In genomic region chr13:52583943-52584562, GRCm38 (mm10) we compare ENCODE assay signal across 9 mouse cellular contexts. TPM values are rescaled to one million over a fixed set of nuclear protein-coding genes. Genes with fewer than 3 reads are reported as not detected.
DNase-seq lines count a peak whose midpoint lies in the region; ATAC-seq and TF ChIP-seq lines count a peak whose summit lies in the region.
"Had no signal": no experiment of that assay in that cellular context is flagged by ENCODE, and none has a peak within 500 bp of the region (broad histone marks: within the 10 kb centered on the region; RNA-seq: fewer than 3 reads in every experiment).

No protein-coding gene starts in this region.

- H3K9ac ChIP-seq in heart, embryonic 15.5 days = no peak overlapping the region
- H3K9ac ChIP-seq in hindbrain, embryonic 12.5 days = no peak overlapping the region
- H3K9ac ChIP-seq in midbrain, embryonic 11.5 days (ENCODE audit: low read length) = no peak overlapping the region

- TF ChIP-seq POLR2A in bone marrow, adult 2 months (IDR thresholded peaks at IDR 0.05; ENCODE audit: borderline replicate concordance, control insufficient read depth, low read depth, low read length) = no peak

- no peaks in the 10 kb centered on the region for H3K27me3 ChIP-seq in heart, embryonic 15.5 days
- peaks cover 32% of the 10 kb centered on the region for H3K27me3 ChIP-seq in hindbrain, embryonic 12.5 days
- H3K27me3 ChIP-seq in midbrain, embryonic 11.5 days (ENCODE audit: control insufficient read depth, insufficient read depth, low read length) = peaks cover 18% of the 10 kb centered on the region

- peak overlapping the region; percentile 93 for H3K4me2 ChIP-seq in heart, embryonic 15.5 days
- peak overlapping the region; percentile 71 for H3K4me2 ChIP-seq in hindbrain, embryonic 12.5 days (replicated peaks)
- peak overlapping the region; percentile 96 for H3K4me2 ChIP-seq in midbrain, embryonic 11.5 days

- no peak for TF ChIP-seq CTCF in bone marrow, adult 2 months (IDR thresholded peaks at IDR 0.05; ENCODE audit: control insufficient read depth, insufficient read depth, low read length)

- DNase-seq in heart, adult 8-10 months (ENCODE audit: low spot score) = no peak
- no peak for DNase-seq in midbrain, embryonic 11.5 days (ENCODE audit: low spot score, missing footprints)
- DNase-seq in yolk sac, embryonic 10.5 days (ENCODE audit: low spot score) = no peak
- DNase-seq in frontal cortex, adult 2 months (ENCODE audit: extremely low spot score in 1 of 2, low spot score in 1 of 2) = no peak
- DNase-seq in layer of hippocampus, adult 9-10 months (ENCODE audit: low spot score) = no peak
- DNase-seq: cerebellum, adult 11 months had no signal

- 19% methylated on average over 13 of the region's 13 CpGs for WGBS in heart, embryonic 15.5 days
- 6% methylated on average over 13 of the region's 13 CpGs for WGBS in bone marrow, adult 2 months
- WGBS in hindbrain, embryonic 12.5 days = 21% methylated on average over 13 of the region's 13 CpGs
- WGBS in midbrain, embryonic 11.5 days = 27% methylated on average over 13 of the region's 13 CpGs

- H3K4me1 ChIP-seq in heart, embryonic 15.5 days (replicated peaks) = peaks cover 3% of the 10 kb centered on the region; the same call in 1 of the 2 replicates
- H3K4me1 ChIP-seq in bone marrow, adult 2 months (ENCODE audit: control insufficient read depth, insufficient read depth, low read length) = peaks cover 2% of the 10 kb centered on the region; the same call in 1 of the 2 replicates
- peaks cover 4% of the 10 kb centered on the region; the same call in 1 of the 2 replicates for H3K4me1 ChIP-seq in hindbrain, embryonic 12.5 days
- no peaks in the 10 kb centered on the region for H3K4me1 ChIP-seq in midbrain, embryonic 11.5 days (ENCODE audit: control insufficient read depth, insufficient read depth, low read length)

- H3K4me3 ChIP-seq in heart, embryonic 15.5 days = peak overlapping the region; percentile 70
- H3K4me3 ChIP-seq in bone marrow, adult 2 months (replicated peaks; ENCODE audit: control insufficient read depth, low read depth, low read length) = peak overlapping the region; percentile 81
- no peak overlapping the region for H3K4me3 ChIP-seq in hindbrain, embryonic 12.5 days
- H3K4me3 ChIP-seq in midbrain, embryonic 11.5 days (ENCODE audit: low read depth, low read length) = peak overlapping the region; percentile 60

- H3K27ac ChIP-seq in heart, embryonic 15.5 days = peak overlapping the region; percentile 73; the same call in 1 of the 2 replicates
- H3K27ac ChIP-seq in bone marrow, adult 2 months (ENCODE audit: control insufficient read depth, insufficient read depth, low read depth, low read length, poor library complexity) = peak overlapping the region; percentile 90; the same call in 1 of the 2 replicates
- H3K27ac ChIP-seq in hindbrain, embryonic 12.5 days = no peak overlapping the region
- no peak overlapping the region for H3K27ac ChIP-seq in midbrain, embryonic 11.5 days (ENCODE audit: low read depth, low read length)

- no peak for ATAC-seq in heart, embryonic 15.5 days (replicated peaks; ENCODE audit: insufficient number of reproducible peaks, insufficient read depth, low FRiP score, low read depth)
- no peak for ATAC-seq in hindbrain, embryonic 12.5 days (ENCODE audit: low FRiP score)
- ATAC-seq in midbrain, embryonic 11.5 days (ENCODE audit: low FRiP score) = no peak

- no peaks in the 10 kb centered on the region for H3K36me3 ChIP-seq in heart, embryonic 15.5 days
- H3K36me3 ChIP-seq in hindbrain, embryonic 12.5 days = no peaks in the 10 kb centered on the region
- H3K36me3 ChIP-seq in midbrain, embryonic 11.5 days (ENCODE audit: control insufficient read depth, insufficient read depth, low read length) = no peaks in the 10 kb centered on the region

- H3K9me3 ChIP-seq in heart, embryonic 15.5 days (replicated peaks) = no peaks in the 10 kb centered on the region
- no peaks in the 10 kb centered on the region for H3K9me3 ChIP-seq in hindbrain, embryonic 12.5 days (replicated peaks)
- H3K9me3 ChIP-seq in midbrain, embryonic 11.5 days (ENCODE audit: control insufficient read depth, low read length) = no peaks in the 10 kb centered on the region

RNA-seq across cellular contexts. Expression of gene Syk, which starts 1.1 kb away (rescaled TPM):
- 6.8 and 8.7 TPM in 2 replicates for polyA plus RNA-seq in heart, embryonic 15.5 days (2015; fragmentation: Nextera tagmentation; extraction: Ambion mirVana)
- total RNA-seq in heart, adult 8-10 months (2022) = 10 to 100 TPM; 16.1 to 18.7 (median 17.6) TPM
- 52.8 and 120 TPM in 2 replicates for polyA plus RNA-seq in bone marrow, adult 2 months (2011; ENCODE audit: insufficient read depth, insufficient read length, low replicate concordance, missing spikeins)
- 3.9 and 4.1 TPM in 2 replicates for polyA plus RNA-seq in hindbrain, embryonic 12.5 days (2016; fragmentation: Nextera tagmentation; extraction: Ambion mirVana)
- 2.1 and 2.3 TPM in 2 replicates for polyA plus RNA-seq in midbrain, embryonic 11.5 days (2014; fragmentation: Nextera tagmentation; extraction: Ambion mirVana)
- polyA plus RNA-seq in frontal cortex, adult 2 months (2012; rRNA removed) = 2.6 and 3.3 TPM in 2 replicates

RNA-seq across cellular contexts. Expression of gene Diras2, which starts 53.0 kb away (rescaled TPM):
- 0.33 and 1.1 TPM in 2 replicates for polyA plus RNA-seq in heart, embryonic 15.5 days (2015; fragmentation: Nextera tagmentation; extraction: Ambion mirVana)
- total RNA-seq in heart, adult 8-10 months (2022) = under 1 TPM; 0.13 to 0.31 (median 0.21) TPM
- polyA plus RNA-seq in bone marrow, adult 2 months (2011; ENCODE audit: insufficient read depth, insufficient read length, low replicate concordance, missing spikeins) = 3.1 and 5.9 TPM in 2 replicates
- polyA plus RNA-seq in hindbrain, embryonic 12.5 days (2016; fragmentation: Nextera tagmentation; extraction: Ambion mirVana) = 1.8 and 2.0 TPM in 2 replicates
- 0.08 and 0.16 TPM in 2 replicates for polyA plus RNA-seq in midbrain, embryonic 11.5 days (2014; fragmentation: Nextera tagmentation; extraction: Ambion mirVana)
- polyA plus RNA-seq in frontal cortex, adult 2 months (2012; rRNA removed) = 126 and 129 TPM in 2 replicates

Comparison
In these comparisons a context has a peak if more than half of its experiments do, and no peak if none do; other contexts are left out.
1. H3K27ac ChIP-seq: peak in heart, embryonic 15.5 days (single experiment) and bone marrow, adult 2 months (single experiment); none in hindbrain, embryonic 12.5 days (single experiment) and midbrain, embryonic 11.5 days (single experiment).
2. RNA of gene Diras2, which starts 53.0 kb away (polyA plus RNA-seq): 126 to 129 TPM in frontal cortex, adult 2 months; 3.1 to 5.9 TPM in bone marrow, adult 2 months, 1.8 to 2.0 TPM in hindbrain, embryonic 12.5 days, 0.33 to 1.1 TPM in heart, embryonic 15.5 days and 0.08 to 0.16 TPM in midbrain, embryonic 11.5 days; every median in the first group is over 10 times any median in the second.
3. Peak in every context shown above with its lines, with median percentiles within 50 percentile points of each other: H3K4me2 ChIP-seq.